Mouse (Mus musculus) limb, embryonic 11.5 days (tissue): ENCODE measurements at regions not wholly inside any gene's neighbourhood (a gene's known extent, or its start where the extent isn't known, plus 50 kb on each side); places are given as distances from the start of the nearest gene placed in this dataset.

Experiments
- ATAC-seq: fragments of 200-750 bp; cut with Nextera tagmentation; 2 replicates; pipeline ENCODE4 v1.8.0; 2017; ENCODE audit warnings: low read depth; ENCODE audit not compliant: insufficient number of reproducible peaks, low FRiP score, low TSS enrichment
- DNase-seq: peaks from one replicate; pipeline ENCODE4 v3.0.0-alpha.2; 2015; ENCODE audit warnings: low spot score
- H3K27ac ChIP-seq: fragments of 300-500 bp; sonication (generic); replicated peaks from 2 replicates; pipeline ENCODE4 v1.5.1; 2014; ENCODE audit warnings: low read depth, mild to moderate bottlenecking, low read length
- H3K27me3 ChIP-seq: fragments of 300-500 bp; sonication (generic); 2 replicates; pipeline ENCODE4 v1.6.1; 2014; ENCODE audit warnings: mild to moderate bottlenecking, low read length, mixed read lengths; ENCODE audit not compliant: control insufficient read depth, insufficient read depth
- H3K36me3 ChIP-seq: fragments of 300-500 bp; sonication (generic); 2 replicates; pipeline ENCODE4 v1.6.1; 2014; ENCODE audit warnings: mild to moderate bottlenecking, low read length, moderate library complexity, mixed read lengths; ENCODE audit not compliant: control insufficient read depth, insufficient read depth
- H3K4me1 ChIP-seq: fragments of 300-500 bp; sonication (generic); 2 replicates; pipeline ENCODE4 v1.6.1; 2014; ENCODE audit warnings: low read length, mixed read lengths; ENCODE audit not compliant: control insufficient read depth, insufficient read depth
- H3K4me2 ChIP-seq: fragments of 300-500 bp; sonication (generic); 2 replicates; pipeline ENCODE4 v1.6.1; 2014; ENCODE audit warnings: low read depth, mild to moderate bottlenecking, moderate library complexity; ENCODE audit not compliant: severe bottlenecking
- H3K4me3 ChIP-seq: fragments of 300-500 bp; sonication (generic); 2 replicates; pipeline ENCODE4 v1.5.1; 2014; ENCODE audit warnings: low read depth, low read length
- H3K9ac ChIP-seq: fragments of 300-500 bp; sonication (generic); 2 replicates; pipeline ENCODE4 v1.6.1; 2014; ENCODE audit warnings: mild to moderate bottlenecking, low read length
- H3K9me3 ChIP-seq: fragments of 300-500 bp; sonication (generic); 2 replicates; pipeline ENCODE4 v1.6.1; 2016; ENCODE audit warnings: low read length; ENCODE audit not compliant: control insufficient read depth
- WGBS: fragments of 180-500 bp; shearing (Covaris S2); extraction: QIAGEN DNeasy Blood & Tissue Kit; methylation state at CpG from one replicate; pipeline ENCODE4 v1.1.7; 2014; 5-methylcytosine and 5-hydroxymethylcytosine counted together

GRCm38 (mm10) chr13:107396036-107396435 lies 374.1 kb upstream of the Kif2a start:
- no peaks in the 10 kb centered on the region for H3K9me3 ChIP-seq
- no peak for ATAC-seq
- WGBS, result 85% methylated on average over 2 of the region's 2 CpGs
- no peak overlapping the region for H3K4me3 ChIP-seq
- no peak for DNase-seq
- H3K9ac ChIP-seq, result no peak overlapping the region
- no peak overlapping the region for H3K4me2 ChIP-seq
- H3K36me3 ChIP-seq, result no peaks in the 10 kb centered on the region
- no peaks in the 10 kb centered on the region for H3K27me3 ChIP-seq
- H3K27ac ChIP-seq, result no peak overlapping the region
- H3K4me1 ChIP-seq, result no peaks in the 10 kb centered on the region

GRCm38 (mm10) chr13:107394451-107394850 lies 372.5 kb upstream of the Kif2a start:
- WGBS, result 84% methylated on average over 1 of the region's 1 CpGs
- Histone ChIP-seq H3K4me2 (no peak overlapping the region), H3K9me3 (no peaks in the 10 kb centered on the region), H3K4me1 (no peaks in the 10 kb centered on the region), H3K4me3 (no peak overlapping the region), H3K27ac (no peak overlapping the region), H3K36me3 (no peaks in the 10 kb centered on the region), H3K9ac (no peak overlapping the region), H3K27me3 (no peaks in the 10 kb centered on the region)
- ATAC-seq (no peak), DNase-seq (no peak)

- 74% methylated on average over 4 of the region's 4 CpGs for WGBS
- ATAC-seq (no peak; the same call in 1 of the 2 replicates), DNase-seq (no peak)
Measured at GRCm38 (mm10) chr13:107389535-107390150, 367.7 kb upstream of the Kif2a start.

DNA sequence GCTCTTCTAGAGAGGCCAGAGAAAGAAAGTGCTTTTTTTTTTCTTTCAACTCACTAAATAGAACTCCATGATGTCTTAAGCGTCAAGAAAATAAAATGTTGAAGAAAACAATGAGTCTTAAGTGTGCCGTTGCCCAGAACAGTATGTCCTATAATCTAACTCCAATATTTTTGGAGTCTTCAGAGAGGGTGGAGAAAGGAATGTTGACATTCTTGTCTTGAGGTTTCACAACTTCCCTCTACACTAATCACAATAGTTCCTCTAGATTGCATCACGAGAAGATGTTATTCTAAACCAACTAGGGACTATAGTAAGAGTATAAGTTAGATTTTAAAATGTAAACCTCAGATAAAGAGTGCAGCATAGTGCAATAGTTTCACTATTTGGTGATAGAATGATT lies 367.1 kb upstream of the Kif2a start:
- Histone ChIP-seq H3K36me3 (no peaks in the 10 kb centered on the region), H3K4me1 (no peaks in the 10 kb centered on the region), H3K9me3 (no peaks in the 10 kb centered on the region), H3K4me2 (no peak overlapping the region), H3K27me3 (no peaks in the 10 kb centered on the region), H3K9ac (no peak overlapping the region), H3K27ac (no peak overlapping the region), H3K4me3 (no peak overlapping the region)
- ATAC-seq, result no peak
- no peak for DNase-seq
- 83% methylated on average over 3 of the region's 3 CpGs for WGBS

More at GRCm38 (mm10) chr13:107389535-107390150, 367.7 kb upstream of the Kif2a start:
- H3K36me3 ChIP-seq, result no peaks in the 10 kb centered on the region
- no peak overlapping the region for H3K4me2 ChIP-seq
- no peak overlapping the region for H3K4me3 ChIP-seq
- H3K27me3 ChIP-seq, result no peaks in the 10 kb centered on the region
- H3K9ac ChIP-seq, result no peak overlapping the region
- H3K4me1 ChIP-seq, result no peaks in the 10 kb centered on the region
- H3K9me3 ChIP-seq, result no peaks in the 10 kb centered on the region
- H3K27ac ChIP-seq, result no peak overlapping the region

DNA sequence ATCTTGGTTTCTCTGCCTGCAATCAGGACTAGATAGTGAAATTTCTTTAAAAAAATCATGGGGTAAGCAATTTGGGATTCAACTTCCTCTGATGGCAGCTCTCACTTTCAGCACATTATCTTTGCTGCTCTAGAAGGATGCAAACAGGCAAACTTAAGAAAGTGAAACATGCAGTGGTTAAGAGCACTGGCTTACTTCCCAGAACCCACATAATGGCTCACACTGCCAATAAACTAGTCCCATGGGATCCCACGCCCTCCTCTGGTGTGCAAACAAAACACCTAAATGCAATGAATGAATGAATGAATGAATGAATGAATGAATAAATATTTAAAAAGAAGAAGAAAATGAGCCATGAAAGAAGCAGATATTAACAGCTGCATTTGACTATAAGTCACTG lies 356.1 kb upstream of the Kif2a start:
- WGBS, result 75% methylated on average over 1 of the region's 1 CpGs
- DNase-seq, result no peak
- H3K27ac ChIP-seq, result no peak overlapping the region
- no peaks in the 10 kb centered on the region for H3K9me3 ChIP-seq
- no peaks in the 10 kb centered on the region for H3K4me1 ChIP-seq
- H3K4me2 ChIP-seq, result no peak overlapping the region
- ATAC-seq, result no peak
- H3K9ac ChIP-seq, result no peak overlapping the region
- no peaks in the 10 kb centered on the region for H3K27me3 ChIP-seq
- H3K36me3 ChIP-seq, result no peaks in the 10 kb centered on the region
- H3K4me3 ChIP-seq, result no peak overlapping the region

DNA sequence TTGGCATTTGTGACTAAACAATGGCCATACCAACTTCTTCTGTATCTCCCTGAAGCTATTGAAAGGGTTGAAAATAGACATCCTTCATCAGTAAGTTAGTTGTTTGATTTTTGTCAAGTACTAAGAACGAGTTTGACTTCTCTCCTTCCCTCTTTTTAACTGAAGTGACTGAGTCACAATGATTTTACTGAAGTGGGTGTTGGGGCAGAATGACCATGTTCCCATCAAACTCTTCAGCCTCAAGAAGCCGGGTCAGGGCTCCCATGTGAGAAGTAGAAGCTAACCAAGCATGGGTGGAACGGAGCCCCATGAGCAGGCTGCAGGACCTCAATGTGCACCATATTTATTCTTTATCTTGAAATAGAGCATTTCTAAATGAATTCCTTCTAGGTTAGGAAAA lies 350.7 kb upstream of the Kif2a start:
- Histone ChIP-seq H3K36me3 (no peaks in the 10 kb centered on the region), H3K27ac (no peak overlapping the region), H3K27me3 (no peaks in the 10 kb centered on the region), H3K9me3 (no peaks in the 10 kb centered on the region), H3K4me3 (no peak overlapping the region), H3K9ac (no peak overlapping the region), H3K4me1 (no peaks in the 10 kb centered on the region), H3K4me2 (no peak overlapping the region)
- WGBS, result 88% methylated on average over 3 of the region's 3 CpGs
- ATAC-seq, result no peak
- no peak for DNase-seq

GRCm38 (mm10) chr13:107371616-107372582 lies 350.0 kb upstream of the Kif2a start:
- H3K27ac ChIP-seq, result no peak overlapping the region
- ATAC-seq, result no peak
- no peak overlapping the region for H3K4me3 ChIP-seq
- no peak overlapping the region for H3K9ac ChIP-seq
- no peak overlapping the region for H3K4me2 ChIP-seq
- no peaks in the 10 kb centered on the region for H3K4me1 ChIP-seq
- no peaks in the 10 kb centered on the region for H3K27me3 ChIP-seq
- DNase-seq, result no peak
- no peaks in the 10 kb centered on the region for H3K9me3 ChIP-seq
- H3K36me3 ChIP-seq, result no peaks in the 10 kb centered on the region
- 38% methylated on average over 17 of the region's 17 CpGs for WGBS

- no peaks in the 10 kb centered on the region for H3K4me1 ChIP-seq
- no peaks in the 10 kb centered on the region for H3K27me3 ChIP-seq
- no peaks in the 10 kb centered on the region for H3K36me3 ChIP-seq
- no peak overlapping the region for H3K4me3 ChIP-seq
- ATAC-seq (no peak), DNase-seq (no peak)
- H3K27ac ChIP-seq, result no peak overlapping the region
- WGBS, result 96% methylated on average over 9 of the region's 9 CpGs
- no peaks in the 10 kb centered on the region for H3K9me3 ChIP-seq
- H3K4me2 ChIP-seq, result no peak overlapping the region
- H3K9ac ChIP-seq, result no peak overlapping the region
Measured at GRCm38 (mm10) chr13:107367639-107368038, 345.7 kb upstream of the Kif2a start.
